Comparison of ENCODE assay signal across 10 mouse cellular contexts in genomic region chr5:144638631-144639030, GRCm38 (mm10).
DNase-seq lines count a peak whose midpoint lies in the region; ATAC-seq and TF ChIP-seq lines count a peak whose summit lies in the region.
"Had no signal": no experiment of that assay in that cellular context is flagged by ENCODE, and none has a peak within 500 bp of the region (broad histone marks: within the 10 kb centered on the region; RNA-seq: fewer than 3 reads in every experiment).

No protein-coding gene starts in this region.

- no peak overlapping the region for H3K4me2 ChIP-seq in hindbrain, postnatal 0 days (ENCODE audit: low read depth, low read length)
- no peak overlapping the region for H3K4me2 ChIP-seq in hindbrain, embryonic 16.5 days (ENCODE audit: low read length)
- H3K4me2 ChIP-seq: embryonic facial prominence, embryonic 13.5 days; limb, embryonic 12.5 days had no signal

- no peaks in the 10 kb centered on the region for H3K4me1 ChIP-seq in hindbrain, postnatal 0 days (ENCODE audit: insufficient read depth, low read length)
- peaks cover 5% of the 10 kb centered on the region; the same call in 1 of the 2 replicates for H3K4me1 ChIP-seq in hindbrain, embryonic 16.5 days (ENCODE audit: control insufficient read depth, insufficient read depth, low read depth, low read length)
- peaks cover 12% of the 10 kb centered on the region for H3K4me1 ChIP-seq in limb, embryonic 10.5 days
- peaks cover 4% of the 10 kb centered on the region for H3K4me1 ChIP-seq in testis, adult 2 months (ENCODE audit: control insufficient read depth, insufficient read depth, low read length)

- no peak for ATAC-seq in hindbrain, postnatal 0 days
- no peak for ATAC-seq in hindbrain, embryonic 16.5 days
- no peak for ATAC-seq in frontal cortex, adult (ENCODE audit: low TSS enrichment)

- TF ChIP-seq CTCF in hindbrain, postnatal 0 days (IDR thresholded peaks at IDR 0.05; ENCODE audit: low read depth), result peak; percentile 66
- peak; percentile 86; the same call in 1 of the 2 replicates for TF ChIP-seq CTCF in testis, adult 2 months (IDR thresholded peaks at IDR 0.05; ENCODE audit: control insufficient read depth, insufficient read depth, insufficient replicate concordance, low read depth, low read length)

- H3K27me3 ChIP-seq in hindbrain, postnatal 0 days (ENCODE audit: insufficient read depth, low read length), result no peaks in the 10 kb centered on the region
- no peaks in the 10 kb centered on the region for H3K27me3 ChIP-seq in hindbrain, embryonic 16.5 days (replicated peaks; ENCODE audit: control insufficient read depth, insufficient read depth, low read length)
- H3K27me3 ChIP-seq in limb, embryonic 10.5 days (ENCODE audit: low read depth, poor library complexity, severe bottlenecking), result no peaks in the 10 kb centered on the region
- no peaks in the 10 kb centered on the region for H3K27me3 ChIP-seq in testis, adult 2 months (ENCODE audit: control insufficient read depth, insufficient read depth, low read length)
- H3K27me3 ChIP-seq: embryonic facial prominence, embryonic 13.5 days; limb, embryonic 12.5 days had no signal

- no peaks in the 10 kb centered on the region for H3K9me3 ChIP-seq in hindbrain, postnatal 0 days (ENCODE audit: low read length)
- no peaks in the 10 kb centered on the region for H3K9me3 ChIP-seq in hindbrain, embryonic 16.5 days (ENCODE audit: control insufficient read depth, low read length)
- H3K9me3 ChIP-seq in limb, embryonic 10.5 days (replicated peaks), result no peaks in the 10 kb centered on the region
- H3K9me3 ChIP-seq: embryonic facial prominence, embryonic 13.5 days; limb, embryonic 12.5 days had no signal

- no peak for TF ChIP-seq POLR2A in testis, adult 2 months (IDR thresholded peaks at IDR 0.05; ENCODE audit: control insufficient read depth, low read depth, low read length)

- WGBS in hindbrain, postnatal 0 days, result 62% methylated on average over 3 of the region's 3 CpGs
- WGBS in hindbrain, embryonic 16.5 days, result 59% methylated on average over 3 of the region's 3 CpGs
- WGBS in limb, embryonic 10.5 days, result 58% methylated on average over 3 of the region's 3 CpGs

- H3K36me3 ChIP-seq in hindbrain, postnatal 0 days (ENCODE audit: insufficient read depth, low read length), result no peaks in the 10 kb centered on the region
- H3K36me3 ChIP-seq in hindbrain, embryonic 16.5 days (ENCODE audit: control insufficient read depth, insufficient read depth, low read length), result no peaks in the 10 kb centered on the region
- H3K36me3 ChIP-seq in limb, embryonic 10.5 days, result no peaks in the 10 kb centered on the region
- H3K36me3 ChIP-seq in testis, adult 2 months (ENCODE audit: control insufficient read depth, insufficient read depth, low read length), result no peaks in the 10 kb centered on the region
- H3K36me3 ChIP-seq: embryonic facial prominence, embryonic 13.5 days; limb, embryonic 12.5 days had no signal

- no peak overlapping the region for H3K27ac ChIP-seq in hindbrain, postnatal 0 days
- no peak overlapping the region for H3K27ac ChIP-seq in hindbrain, embryonic 16.5 days (ENCODE audit: low read depth, low read length)
- H3K27ac ChIP-seq in limb, embryonic 10.5 days, result no peak overlapping the region
- H3K27ac ChIP-seq in testis, adult 2 months (ENCODE audit: control insufficient read depth, insufficient read depth, low read depth, low read length), result no peak overlapping the region
- H3K27ac ChIP-seq: embryonic facial prominence, embryonic 13.5 days; limb, embryonic 12.5 days had no signal

- H3K9ac ChIP-seq in hindbrain, postnatal 0 days (replicated peaks; ENCODE audit: low read length), result no peak overlapping the region
- no peak overlapping the region for H3K9ac ChIP-seq in hindbrain, embryonic 16.5 days (ENCODE audit: low read depth, low read length)
- H3K9ac ChIP-seq: embryonic facial prominence, embryonic 13.5 days; limb, embryonic 12.5 days had no signal

- H3K4me3 ChIP-seq in hindbrain, postnatal 0 days (ENCODE audit: low read length), result no peak overlapping the region
- no peak overlapping the region for H3K4me3 ChIP-seq in hindbrain, embryonic 16.5 days (ENCODE audit: low read length)
- H3K4me3 ChIP-seq in limb, embryonic 10.5 days, result no peak overlapping the region
- no peak overlapping the region for H3K4me3 ChIP-seq in testis, adult 2 months (ENCODE audit: control insufficient read depth, low read depth, low read length)
- H3K4me3 ChIP-seq: embryonic facial prominence, embryonic 13.5 days; limb, embryonic 12.5 days had no signal

- peak; percentile 37 for DNase-seq in hindbrain, postnatal 0 days (ENCODE audit: low spot score)
- peak; percentile 63 for DNase-seq in A20 (ENCODE audit: low read depth, low spot score)
- DNase-seq in NIH3T3 (ENCODE audit: low read depth), result peak; percentile 29
- DNase-seq in cerebellum, postnatal 25 days, result peak; percentile 22 to 56
- DNase-seq in limb, embryonic 10.5 days (ENCODE audit: low spot score), result peak; percentile 66
